Mouse (Mus musculus): ENCODE data around the gene Hoxb9. TPM values are rescaled to one million over a fixed set of nuclear protein-coding genes. Genes with fewer than 3 reads are reported as not detected.
A peak's percentile ranks its signal among the peaks of the same experiment; 100 is the strongest.

The Hoxb9 gene
- polyA plus RNA-seq, 1 experiment from 2014 or later: 0.06 TPM

- H3K36me3 ChIP-seq: no peaks in the 10 kb centered on the region
- no peak overlapping the region for H3K27ac ChIP-seq (ENCODE audit: poor library complexity, severe bottlenecking)
- no peak for ATAC-seq (ENCODE audit: insufficient number of reproducible peaks, low FRiP score)
- no peak overlapping the region for H3K9ac ChIP-seq
- H3K27me3 ChIP-seq (replicated peaks): peaks cover 96% of the 10 kb centered on the region
- H3K4me1 ChIP-seq (replicated peaks): peaks cover 11% of the 10 kb centered on the region
- under 1% methylated on average over 30 of the region's 30 CpGs for WGBS
- H3K9me3 ChIP-seq (replicated peaks): no peaks in the 10 kb centered on the region
- H3K4me2 ChIP-seq: no peak overlapping the region
- no peak overlapping the region for H3K4me3 ChIP-seq
Measured at GRCm38 (mm10) chr11:96295092-96295835, 24.0 kb downstream of the Hoxb9 start.

DNA sequence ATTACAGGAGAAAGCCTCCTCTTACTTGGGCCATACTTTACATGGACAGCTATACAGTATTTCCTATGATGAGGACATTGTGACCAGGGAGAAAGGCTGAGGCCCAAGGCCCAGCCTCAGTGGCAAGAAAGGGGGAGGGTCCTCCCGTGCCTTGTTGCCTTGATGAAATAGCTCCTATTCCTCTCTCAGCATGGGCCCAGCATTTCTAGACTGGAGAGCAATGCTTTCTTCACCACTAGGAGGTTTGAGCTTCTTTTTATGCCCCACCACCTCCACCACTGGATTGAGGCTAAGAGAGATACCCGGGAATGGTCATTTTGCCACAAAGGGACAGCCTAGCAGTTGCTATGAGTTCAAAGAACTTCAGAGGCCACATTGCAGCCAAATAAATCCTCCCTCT, 25.7 kb downstream of the Hoxb9 start:
- 8% methylated on average over 2 of the region's 2 CpGs for WGBS
- peaks cover 18% of the 10 kb centered on the region for H3K4me1 ChIP-seq (replicated peaks)
- no peak overlapping the region for H3K4me3 ChIP-seq
- H3K9me3 ChIP-seq (replicated peaks): no peaks in the 10 kb centered on the region
- no peak overlapping the region for H3K9ac ChIP-seq
- no peak overlapping the region for H3K4me2 ChIP-seq
- H3K27me3 ChIP-seq (replicated peaks): peaks cover 99% of the 10 kb centered on the region
- no peaks in the 10 kb centered on the region for H3K36me3 ChIP-seq
- no peak overlapping the region for H3K27ac ChIP-seq (ENCODE audit: poor library complexity, severe bottlenecking)
- ATAC-seq (ENCODE audit: insufficient number of reproducible peaks, low FRiP score): no peak

DNA sequence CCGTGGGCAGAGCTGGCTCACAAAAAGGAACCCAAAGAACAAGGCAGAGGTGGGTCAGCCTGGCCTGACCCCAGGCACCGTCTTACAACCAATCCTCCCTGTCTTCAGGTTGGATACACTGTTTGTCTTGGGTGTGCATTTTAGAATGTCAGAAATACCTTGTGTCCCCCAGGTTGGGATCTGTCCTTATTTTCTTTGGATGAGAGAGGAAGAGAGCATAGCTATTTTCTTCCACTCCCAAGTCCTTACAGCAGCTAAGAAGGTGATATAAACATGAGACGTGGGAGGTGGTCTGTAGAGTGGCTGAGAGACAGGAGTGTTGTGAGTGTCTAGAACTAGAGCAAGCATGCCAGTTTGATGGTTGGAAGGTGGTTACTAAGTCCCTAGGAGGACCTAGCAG, 26.2 kb downstream of the Hoxb9 start:
- ATAC-seq (ENCODE audit: insufficient number of reproducible peaks, low FRiP score): no peak
- peaks cover 99% of the 10 kb centered on the region for H3K27me3 ChIP-seq (replicated peaks)
- 5% methylated on average over 3 of the region's 3 CpGs for WGBS

DNA sequence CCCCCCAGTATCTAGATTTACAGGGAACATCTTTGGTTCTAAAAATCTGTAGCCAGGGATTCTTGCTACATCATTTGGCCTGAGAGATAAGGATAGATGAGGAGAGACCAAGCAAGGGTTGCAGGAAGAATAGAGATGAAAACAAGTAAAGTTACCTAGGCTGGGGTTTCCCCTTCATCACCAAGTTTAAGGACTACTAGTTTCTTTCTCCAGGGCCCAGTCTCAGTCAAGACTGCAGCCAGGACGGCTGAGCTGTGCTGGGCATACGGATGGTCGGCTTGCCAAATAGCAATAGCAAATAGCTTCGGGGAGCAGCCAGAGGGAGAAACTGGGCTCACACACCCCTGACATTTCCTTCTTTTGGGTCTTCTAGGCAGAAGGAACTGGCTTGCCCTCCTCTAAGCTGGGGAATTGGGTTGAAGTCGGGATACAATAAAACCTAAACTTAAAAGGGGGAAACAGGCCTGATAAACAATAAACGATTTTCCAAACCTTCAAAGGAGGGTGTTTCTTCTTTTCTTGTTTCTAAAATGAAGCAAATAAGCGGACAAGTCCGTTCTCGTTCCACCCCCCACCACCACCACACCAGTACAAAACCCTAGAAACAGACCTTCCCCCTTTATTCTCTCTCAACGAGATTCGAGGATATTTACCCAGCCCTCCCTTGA, 26.8 kb downstream of the Hoxb9 start:
- Histone ChIP-seq H3K4me3 (no peak overlapping the region), H3K9ac (no peak overlapping the region), H3K36me3 (no peaks in the 10 kb centered on the region), H3K27me3 (replicated peaks) (peaks cover 99% of the 10 kb centered on the region), H3K27ac (ENCODE audit: poor library complexity, severe bottlenecking) (no peak overlapping the region), H3K9me3 (replicated peaks) (no peaks in the 10 kb centered on the region), H3K4me2 (no peak overlapping the region), H3K4me1 (replicated peaks) (peaks cover 18% of the 10 kb centered on the region)
- 4% methylated on average over 11 of the region's 11 CpGs for WGBS
- no peak for ATAC-seq (ENCODE audit: insufficient number of reproducible peaks, low FRiP score)

More for the DNA sequence above, 26.2 kb downstream of the Hoxb9 start:
- no peak overlapping the region for H3K27ac ChIP-seq (ENCODE audit: poor library complexity, severe bottlenecking)
- no peaks in the 10 kb centered on the region for H3K9me3 ChIP-seq (replicated peaks)
- no peak overlapping the region for H3K4me3 ChIP-seq
- H3K4me1 ChIP-seq (replicated peaks): peaks cover 18% of the 10 kb centered on the region
- no peaks in the 10 kb centered on the region for H3K36me3 ChIP-seq
- H3K9ac ChIP-seq: no peak overlapping the region
- no peak overlapping the region for H3K4me2 ChIP-seq

DNA sequence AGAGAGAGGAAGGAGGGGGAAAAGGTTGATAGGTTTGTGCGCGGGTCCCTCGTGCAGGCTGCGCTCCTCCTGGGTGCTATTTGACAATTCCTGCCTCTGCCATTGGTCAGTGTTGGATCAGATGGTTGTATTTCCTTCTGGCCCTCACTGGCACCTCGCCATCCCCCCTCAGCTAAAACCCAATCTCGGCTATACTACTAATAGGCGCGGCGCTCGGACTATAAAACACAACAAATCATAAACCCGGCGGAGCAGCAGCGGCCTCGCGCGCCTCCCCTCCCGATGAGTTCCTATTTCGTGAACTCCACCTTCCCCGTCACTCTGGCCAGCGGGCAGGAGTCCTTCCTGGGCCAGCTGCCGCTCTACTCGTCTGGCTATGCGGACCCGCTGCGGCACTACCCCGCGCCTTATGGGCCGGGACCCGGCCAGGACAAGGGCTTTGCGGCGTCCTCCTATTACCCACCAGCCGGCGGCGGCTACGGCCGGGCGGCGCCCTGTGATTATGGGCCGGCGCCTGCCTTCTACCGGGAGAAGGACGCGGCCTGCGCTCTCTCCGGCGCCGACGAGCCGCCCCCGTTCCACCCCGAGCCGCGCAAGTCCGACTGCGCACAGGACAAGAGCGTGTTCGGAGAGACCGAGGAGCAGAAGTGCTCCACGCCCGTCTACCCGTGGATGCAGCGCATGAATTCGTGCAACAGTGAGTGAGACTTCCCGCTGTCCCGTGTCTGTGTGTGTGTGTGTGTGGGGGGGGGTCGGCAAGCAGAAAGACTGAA, 27.8 kb downstream of the Hoxb9 start:
- peak overlapping the region; percentile 47 for H3K4me2 ChIP-seq
- WGBS: under 1% methylated on average over 66 of the region's 66 CpGs
- peak overlapping the region; percentile 31 for H3K4me3 ChIP-seq
- no peaks in the 10 kb centered on the region for H3K36me3 ChIP-seq
- no peak overlapping the region for H3K27ac ChIP-seq (ENCODE audit: poor library complexity, severe bottlenecking)
- H3K4me1 ChIP-seq (replicated peaks): peaks cover 22% of the 10 kb centered on the region
- no peaks in the 10 kb centered on the region for H3K9me3 ChIP-seq (replicated peaks)
- no peak overlapping the region for H3K9ac ChIP-seq
- no peak for ATAC-seq (ENCODE audit: insufficient number of reproducible peaks, low FRiP score)
- H3K27me3 ChIP-seq (replicated peaks): peaks cover 99% of the 10 kb centered on the region

- WGBS: under 1% methylated on average over 9 of the region's 9 CpGs
- Histone ChIP-seq H3K4me2 (no peak overlapping the region), H3K36me3 (no peaks in the 10 kb centered on the region), H3K9me3 (replicated peaks) (no peaks in the 10 kb centered on the region), H3K27ac (ENCODE audit: poor library complexity, severe bottlenecking) (no peak overlapping the region), H3K27me3 (replicated peaks) (peaks cover 98% of the 10 kb centered on the region), H3K9ac (no peak overlapping the region), H3K4me1 (replicated peaks) (peaks cover 20% of the 10 kb centered on the region), H3K4me3 (no peak overlapping the region)
- ATAC-seq (ENCODE audit: insufficient number of reproducible peaks, low FRiP score): no peak
Measured at GRCm38 (mm10) chr11:96299781-96300180, 28.5 kb downstream of the Hoxb9 start.

DNA sequence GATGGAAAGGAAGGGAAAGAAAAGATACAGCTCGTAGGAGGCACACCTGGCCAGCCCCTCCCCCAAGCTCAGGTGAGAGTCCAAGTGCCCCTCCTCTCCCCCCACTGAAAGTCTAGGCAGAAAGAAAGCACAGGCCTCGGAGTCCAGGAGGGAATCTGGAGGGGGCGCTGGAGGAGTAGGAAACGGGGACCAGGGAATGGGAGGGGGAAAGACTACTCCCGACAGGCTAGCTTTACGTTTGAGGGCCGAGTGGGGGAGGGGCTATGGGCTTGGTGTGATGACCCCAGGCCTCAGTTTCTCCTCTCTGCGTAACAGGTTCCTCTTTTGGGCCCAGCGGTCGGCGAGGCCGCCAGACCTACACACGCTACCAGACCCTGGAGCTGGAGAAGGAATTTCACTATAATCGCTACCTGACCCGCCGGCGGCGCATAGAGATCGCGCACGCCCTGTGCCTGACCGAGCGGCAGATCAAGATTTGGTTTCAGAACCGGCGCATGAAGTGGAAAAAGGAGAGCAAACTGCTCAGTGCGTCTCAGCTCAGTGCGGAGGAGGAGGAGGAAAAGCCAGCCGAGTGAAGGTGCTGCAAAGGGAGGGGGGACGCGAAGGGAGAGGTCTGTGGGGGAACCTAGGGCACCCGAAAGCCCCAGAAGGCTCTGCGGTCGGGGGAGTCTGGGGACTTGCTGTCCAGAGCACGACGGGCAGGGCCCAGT, 29.3 kb downstream of the Hoxb9 start:
- WGBS: under 1% methylated on average over 35 of the region's 35 CpGs

GRCm38 (mm10) chr11:96301064-96301431, 29.8 kb downstream of the Hoxb9 start:
- Histone ChIP-seq H3K4me3 (peak overlapping the region; percentile 4; the same call in 1 of the 2 replicates), H3K4me1 (replicated peaks) (peaks cover 18% of the 10 kb centered on the region), H3K9ac (no peak overlapping the region), H3K27me3 (replicated peaks) (peaks cover 99% of the 10 kb centered on the region), H3K9me3 (replicated peaks) (no peaks in the 10 kb centered on the region), H3K36me3 (no peaks in the 10 kb centered on the region), H3K27ac (ENCODE audit: poor library complexity, severe bottlenecking) (no peak overlapping the region), H3K4me2 (peak overlapping the region; percentile 14; the same call in 1 of the 2 replicates)
- ATAC-seq (ENCODE audit: insufficient number of reproducible peaks, low FRiP score): no peak
- 7% methylated on average over 10 of the region's 10 CpGs for WGBS

More for the DNA sequence above, 29.3 kb downstream of the Hoxb9 start:
- Histone ChIP-seq H3K27ac (ENCODE audit: poor library complexity, severe bottlenecking) (no peak overlapping the region), H3K27me3 (replicated peaks) (peaks cover 99% of the 10 kb centered on the region), H3K9ac (no peak overlapping the region), H3K4me3 (peak overlapping the region; percentile 4; the same call in 1 of the 2 replicates), H3K36me3 (no peaks in the 10 kb centered on the region), H3K4me1 (replicated peaks) (peaks cover 18% of the 10 kb centered on the region), H3K4me2 (peak overlapping the region; percentile 14; the same call in 1 of the 2 replicates), H3K9me3 (replicated peaks) (no peaks in the 10 kb centered on the region)
- 0 out of 2 replicates have a peak, but pooled peaks have one; percentile 4 for ATAC-seq (ENCODE audit: insufficient number of reproducible peaks, low FRiP score)

GRCm38 (mm10) chr11:96301837-96302236, 30.6 kb downstream of the Hoxb9 start:
- WGBS: 2% methylated on average over 15 of the region's 15 CpGs
- Histone ChIP-seq H3K27me3 (replicated peaks) (peaks cover 99% of the 10 kb centered on the region), H3K4me2 (no peak overlapping the region), H3K4me3 (no peak overlapping the region), H3K36me3 (no peaks in the 10 kb centered on the region), H3K9ac (no peak overlapping the region), H3K9me3 (replicated peaks) (no peaks in the 10 kb centered on the region), H3K27ac (ENCODE audit: poor library complexity, severe bottlenecking) (no peak overlapping the region), H3K4me1 (replicated peaks) (peaks cover 18% of the 10 kb centered on the region)
- no peak for ATAC-seq (ENCODE audit: insufficient number of reproducible peaks, low FRiP score)

DNA sequence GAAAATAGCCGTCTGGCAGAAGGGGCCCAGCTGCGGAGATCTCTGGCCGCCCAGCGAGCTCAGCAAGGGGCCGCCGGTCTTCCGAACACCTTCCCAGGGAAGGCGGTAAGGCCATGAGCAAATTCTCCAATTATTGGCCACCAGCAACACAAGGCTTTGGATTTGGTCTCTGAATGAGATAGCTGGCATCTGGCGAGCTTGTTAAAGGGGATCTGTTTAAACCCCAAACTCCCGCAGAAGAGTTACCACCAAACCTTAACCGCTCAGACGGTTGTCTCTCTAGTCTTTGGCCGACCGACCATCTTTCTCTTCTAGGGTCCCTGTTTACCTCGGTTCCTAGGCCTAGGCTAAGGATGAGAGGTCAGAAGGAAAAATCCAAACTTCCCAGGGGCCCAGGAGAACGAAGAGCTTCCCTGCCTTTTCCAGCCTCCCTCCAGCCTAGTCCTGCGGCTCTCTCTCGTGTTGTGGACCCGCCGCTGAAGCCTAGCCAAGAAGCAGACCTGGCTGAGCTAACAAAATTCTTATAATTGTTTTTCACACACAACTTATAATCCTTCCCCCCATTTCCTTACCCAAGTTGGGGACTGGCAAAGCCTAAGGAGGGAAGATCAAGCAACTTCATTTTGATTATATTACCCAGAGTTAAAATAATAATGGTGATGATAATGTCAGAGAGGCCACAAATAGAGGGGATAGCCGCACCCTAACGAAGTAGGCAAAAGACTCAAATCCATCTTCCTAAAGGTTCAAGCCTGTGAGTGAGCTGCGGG, 31.3 kb downstream of the Hoxb9 start:
- ATAC-seq (ENCODE audit: insufficient number of reproducible peaks, low FRiP score): no peak
- Histone ChIP-seq H3K36me3 (no peaks in the 10 kb centered on the region), H3K9me3 (replicated peaks) (no peaks in the 10 kb centered on the region), H3K27me3 (replicated peaks) (peaks cover 99% of the 10 kb centered on the region), H3K4me2 (no peak overlapping the region), H3K27ac (ENCODE audit: poor library complexity, severe bottlenecking) (no peak overlapping the region), H3K4me1 (replicated peaks) (peaks cover 18% of the 10 kb centered on the region), H3K9ac (no peak overlapping the region), H3K4me3 (no peak overlapping the region)
- WGBS: 8% methylated on average over 23 of the region's 23 CpGs

All from heart, embryonic 12.5 days (tissue).